Mouse (Mus musculus): ENCODE data around the gene Gpsm1. TPM values are rescaled to one million over a fixed set of nuclear protein-coding genes. Genes with fewer than 3 reads are reported as not detected.

Gene Gpsm1
- polyA plus RNA-seq, 2 experiments, result 1.1 to 2.3 TPM

DNA sequence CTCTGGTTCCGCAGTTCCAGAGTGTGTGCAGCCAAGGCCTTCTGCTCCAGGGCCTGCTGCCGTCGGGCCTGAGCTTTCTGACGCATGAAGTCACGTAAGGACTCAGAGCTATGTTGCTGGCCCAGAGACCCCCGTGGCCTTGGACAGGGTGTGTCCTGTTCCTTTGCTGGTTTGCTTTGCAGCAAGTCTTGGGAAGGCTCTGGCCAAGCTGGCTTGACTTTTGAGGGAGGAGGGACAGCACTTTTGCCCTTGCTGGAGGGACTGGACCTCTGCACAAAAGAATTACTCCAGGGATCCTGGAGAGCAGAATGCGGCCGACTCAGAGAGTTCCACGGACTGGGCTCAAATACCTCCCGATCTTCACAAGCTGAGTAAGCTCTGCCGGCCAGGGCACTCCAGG lies 34.7 kb upstream of the Gpsm1 start:
- Histone ChIP-seq H3K4me1 (replicated peaks; ENCODE audit: control insufficient read depth in 2 of 2, insufficient read depth in 2 of 2, low read length in 1 of 2) (no peaks in the 10 kb centered on the region), H3K4me3 (ENCODE audit: insufficient read depth in 1 of 2, low read depth in 2 of 2, low read length in 2 of 2) (no peak overlapping the region), H3K27ac (no peak overlapping the region), H3K36me3 (replicated peaks; ENCODE audit: control insufficient read depth, insufficient read depth, low read depth) (no peaks in the 10 kb centered on the region), H3K27me3 (ENCODE audit: control insufficient read depth, insufficient read depth, low read length) (no peaks in the 10 kb centered on the region), H3K4me2 (ENCODE audit: low read depth) (no peak overlapping the region), H3K9ac (replicated peaks) (no peak overlapping the region), H3K9me3 (ENCODE audit: control insufficient read depth, low read length) (no peaks in the 10 kb centered on the region)
- no peak for TF ChIP-seq CTCF (IDR thresholded peaks at IDR 0.05; ENCODE audit: low read depth)
- TF ChIP-seq EP300 (IDR thresholded peaks at IDR 0.05; ENCODE audit: low read depth), result no peak
- WGBS (ENCODE audit: insufficient replicate concordance), result 69% methylated on average over 11 of the region's 11 CpGs
- ATAC-seq (ENCODE audit: insufficient read depth) (no peak), DNase-seq (ENCODE audit: low read depth in 3 of 3, low spot score in 3 of 3) (no peak)

- H3K9ac ChIP-seq (replicated peaks), result no peak overlapping the region
- no peaks in the 10 kb centered on the region for H3K36me3 ChIP-seq (replicated peaks; ENCODE audit: control insufficient read depth, insufficient read depth, low read depth)
- no peaks in the 10 kb centered on the region for H3K27me3 ChIP-seq (ENCODE audit: control insufficient read depth, insufficient read depth, low read length)
- no peak overlapping the region for H3K4me2 ChIP-seq (ENCODE audit: low read depth)
- no peak overlapping the region for H3K4me3 ChIP-seq (ENCODE audit: insufficient read depth in 1 of 2, low read depth in 2 of 2, low read length in 2 of 2)
- 62% methylated on average over 7 of the region's 7 CpGs for WGBS (ENCODE audit: insufficient replicate concordance)
- H3K9me3 ChIP-seq (ENCODE audit: control insufficient read depth, low read length), result no peaks in the 10 kb centered on the region
- ATAC-seq (ENCODE audit: insufficient read depth), result no peak
- H3K27ac ChIP-seq, result no peak overlapping the region
- DNase-seq (ENCODE audit: low read depth in 3 of 3, low spot score in 3 of 3), result no peak
- no peaks in the 10 kb centered on the region for H3K4me1 ChIP-seq (replicated peaks; ENCODE audit: control insufficient read depth in 2 of 2, insufficient read depth in 2 of 2, low read length in 1 of 2)
- no peak for TF ChIP-seq EP300 (IDR thresholded peaks at IDR 0.05; ENCODE audit: low read depth)
- no peak for TF ChIP-seq CTCF (IDR thresholded peaks at IDR 0.05; ENCODE audit: low read depth)
These were observed 29.5 kb upstream of the Gpsm1 start for GRCm38 (mm10) chr2:26285804-26286203.

- no peak overlapping the region for H3K4me3 ChIP-seq (ENCODE audit: insufficient read depth in 1 of 2, low read depth in 2 of 2, low read length in 2 of 2)
- no peak for TF ChIP-seq CTCF (IDR thresholded peaks at IDR 0.05; ENCODE audit: low read depth)
- no peak for TF ChIP-seq EP300 (IDR thresholded peaks at IDR 0.05; ENCODE audit: low read depth)
- WGBS (ENCODE audit: insufficient replicate concordance), result 64% methylated on average over 7 of the region's 7 CpGs
- no peaks in the 10 kb centered on the region for H3K9me3 ChIP-seq (ENCODE audit: control insufficient read depth, low read length)
- ATAC-seq (ENCODE audit: insufficient read depth), result no peak
- no peak overlapping the region for H3K27ac ChIP-seq
- no peaks in the 10 kb centered on the region for H3K4me1 ChIP-seq (replicated peaks; ENCODE audit: control insufficient read depth in 2 of 2, insufficient read depth in 2 of 2, low read length in 1 of 2)
- no peaks in the 10 kb centered on the region for H3K36me3 ChIP-seq (replicated peaks; ENCODE audit: control insufficient read depth, insufficient read depth, low read depth)
- H3K4me2 ChIP-seq (ENCODE audit: low read depth), result no peak overlapping the region
- no peaks in the 10 kb centered on the region for H3K27me3 ChIP-seq (ENCODE audit: control insufficient read depth, insufficient read depth, low read length)
- DNase-seq (ENCODE audit: low read depth in 3 of 3, low spot score in 3 of 3), result no peak
- no peak overlapping the region for H3K9ac ChIP-seq (replicated peaks)
These were observed 28.9 kb upstream of the Gpsm1 start for GRCm38 (mm10) chr2:26286391-26286790.

DNA sequence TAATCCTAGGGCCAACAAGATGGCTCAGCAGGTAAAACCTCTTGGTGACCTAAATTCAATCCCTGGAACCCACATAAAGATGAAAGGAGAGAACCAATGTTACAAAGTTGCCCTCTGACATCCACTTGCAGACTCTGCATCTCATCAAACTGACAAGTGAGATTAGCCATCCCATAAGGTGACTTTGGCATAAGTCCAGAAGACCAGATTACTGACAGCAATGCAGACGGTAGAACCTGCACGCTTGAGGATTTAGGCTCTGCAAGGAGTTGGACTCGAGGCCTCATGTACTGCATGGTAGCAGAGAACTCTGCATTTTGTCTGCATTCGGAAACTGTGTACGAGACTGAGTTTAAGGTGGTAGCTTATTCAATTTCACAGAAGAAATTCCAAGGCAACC lies 25.2 kb upstream of the Gpsm1 start:
- Histone ChIP-seq H3K27me3 (ENCODE audit: control insufficient read depth, insufficient read depth, low read length) (no peaks in the 10 kb centered on the region), H3K4me1 (replicated peaks; ENCODE audit: control insufficient read depth in 2 of 2, insufficient read depth in 2 of 2, low read length in 1 of 2) (no peaks in the 10 kb centered on the region), H3K9me3 (ENCODE audit: control insufficient read depth, low read length) (no peaks in the 10 kb centered on the region), H3K9ac (replicated peaks) (no peak overlapping the region), H3K27ac (no peak overlapping the region), H3K4me3 (ENCODE audit: insufficient read depth in 1 of 2, low read depth in 2 of 2, low read length in 2 of 2) (no peak overlapping the region), H3K4me2 (ENCODE audit: low read depth) (no peak overlapping the region), H3K36me3 (replicated peaks; ENCODE audit: control insufficient read depth, insufficient read depth, low read depth) (no peaks in the 10 kb centered on the region)
- no peak for ATAC-seq (ENCODE audit: insufficient read depth)
- WGBS (ENCODE audit: insufficient replicate concordance), result 67% methylated on average over 5 of the region's 5 CpGs
- DNase-seq (ENCODE audit: low read depth in 3 of 3, low spot score in 3 of 3), result no peak
- TF ChIP-seq CTCF (IDR thresholded peaks at IDR 0.05; ENCODE audit: low read depth) (no peak), EP300 (IDR thresholded peaks at IDR 0.05; ENCODE audit: low read depth) (no peak)

DNA sequence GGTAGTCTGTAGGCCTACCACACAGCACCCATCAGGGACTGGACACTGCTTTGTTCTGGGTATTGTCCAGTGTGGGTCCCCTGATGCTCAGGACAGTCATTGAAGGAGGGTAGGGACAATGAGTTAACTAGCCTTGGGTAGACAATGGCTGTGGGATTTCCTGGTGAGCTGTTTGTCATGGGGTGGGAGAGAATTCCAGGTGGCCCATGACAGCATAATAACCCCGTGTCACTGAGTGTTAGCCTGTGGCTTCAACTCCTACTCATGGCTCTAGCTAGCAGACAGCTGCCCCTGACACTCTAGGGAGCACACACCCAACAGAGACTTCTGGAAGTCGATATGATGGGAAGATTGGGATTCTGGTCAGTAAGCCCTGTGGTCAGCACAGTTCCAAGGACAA lies 20.9 kb upstream of the Gpsm1 start, which contains the start of gene Ccdc187:
TSS of gene Ccdc187 (minus strand) at position 101 of the 400 bp plus-strand sequence.
- DNase-seq (ENCODE audit: low read depth in 3 of 3, low spot score in 3 of 3), result no peak
- no peak for ATAC-seq (ENCODE audit: insufficient read depth)
- Histone ChIP-seq H3K9me3 (ENCODE audit: control insufficient read depth, low read length) (no peaks in the 10 kb centered on the region), H3K36me3 (replicated peaks; ENCODE audit: control insufficient read depth, insufficient read depth, low read depth) (no peaks in the 10 kb centered on the region), H3K9ac (replicated peaks) (no peak within 1 kb of the TSS), H3K4me1 (replicated peaks; ENCODE audit: control insufficient read depth in 2 of 2, insufficient read depth in 2 of 2, low read length in 1 of 2) (peaks cover 0 to 3% of the 10 kb centered on the region in 2 experiments; a peak in 1 of 4 replicates), H3K27me3 (ENCODE audit: control insufficient read depth, insufficient read depth, low read length) (no peaks in the 10 kb centered on the region), H3K4me3 (ENCODE audit: insufficient read depth in 1 of 2, low read depth in 2 of 2, low read length in 2 of 2) (no peak within 1 kb of the TSS), H3K27ac (no peak within 1 kb of the TSS), H3K4me2 (ENCODE audit: low read depth) (no peak within 1 kb of the TSS)
- TF ChIP-seq EP300 (IDR thresholded peaks at IDR 0.05; ENCODE audit: low read depth) (no peak), CTCF (IDR thresholded peaks at IDR 0.05; ENCODE audit: low read depth) (no peak)
- 34% methylated on average over 2 of the region's 2 CpGs for WGBS (ENCODE audit: insufficient replicate concordance)

All from liver, embryonic 14.5 days (tissue).